Mouse (Mus musculus) mesoderm, embryonic 11.5 days (tissue): ENCODE data around the gene Slitrk1.
A peak's percentile ranks its signal among the peaks of the same experiment; 100 is the strongest.

Experiments
- DNase-seq: peaks from one replicate; pipeline ENCODE4 v3.0.0-alpha.2; 2012; ENCODE audit warnings: low read depth, low spot score

Gene Slitrk1

GRCm38 (mm10) chr14:108913714-108914263, at the start of gene Slitrk1:
TSS of gene Slitrk1 (minus strand) at chr14:108914158.
- DNase-seq = peak; percentile 80

DNA sequence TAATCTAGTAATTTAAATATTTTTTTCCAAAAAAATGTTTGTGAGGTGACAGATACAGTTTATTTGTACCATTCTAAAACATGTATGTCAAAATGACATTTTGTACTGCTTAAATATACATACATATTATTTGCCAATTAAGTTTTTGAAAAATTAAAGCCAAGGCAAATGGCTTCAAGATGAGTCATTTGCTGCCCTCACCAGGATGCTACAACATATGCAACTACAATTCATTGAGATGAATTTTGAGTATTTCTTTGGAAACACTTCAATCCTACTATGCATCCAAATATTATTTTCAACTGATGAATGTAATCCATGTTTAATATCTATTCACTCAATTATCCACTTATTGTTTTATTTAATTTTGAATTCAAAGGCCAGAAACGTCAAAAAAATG, 21.8 kb upstream of the Slitrk1 start:
- no peak for DNase-seq

DNA sequence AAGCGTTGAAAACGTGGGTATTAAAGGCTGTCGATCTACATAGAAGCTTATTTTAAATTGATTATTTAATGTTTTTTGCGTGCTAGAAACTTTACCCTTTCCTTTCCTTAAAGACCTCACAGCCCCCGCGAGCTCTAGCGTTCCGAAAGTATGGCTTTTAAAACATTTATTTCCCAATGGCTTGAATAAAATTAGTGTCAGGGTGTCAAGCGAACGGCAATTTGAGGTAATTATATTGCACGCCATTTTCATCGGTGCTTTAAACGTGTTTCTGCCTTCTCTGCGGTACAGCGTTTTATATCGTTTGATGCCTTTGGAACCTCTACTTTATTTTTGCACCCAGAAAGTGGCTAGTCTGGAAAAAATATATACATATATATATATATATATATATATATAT, 378 bp upstream of the Slitrk1 start:
- no peak for DNase-seq

DNA sequence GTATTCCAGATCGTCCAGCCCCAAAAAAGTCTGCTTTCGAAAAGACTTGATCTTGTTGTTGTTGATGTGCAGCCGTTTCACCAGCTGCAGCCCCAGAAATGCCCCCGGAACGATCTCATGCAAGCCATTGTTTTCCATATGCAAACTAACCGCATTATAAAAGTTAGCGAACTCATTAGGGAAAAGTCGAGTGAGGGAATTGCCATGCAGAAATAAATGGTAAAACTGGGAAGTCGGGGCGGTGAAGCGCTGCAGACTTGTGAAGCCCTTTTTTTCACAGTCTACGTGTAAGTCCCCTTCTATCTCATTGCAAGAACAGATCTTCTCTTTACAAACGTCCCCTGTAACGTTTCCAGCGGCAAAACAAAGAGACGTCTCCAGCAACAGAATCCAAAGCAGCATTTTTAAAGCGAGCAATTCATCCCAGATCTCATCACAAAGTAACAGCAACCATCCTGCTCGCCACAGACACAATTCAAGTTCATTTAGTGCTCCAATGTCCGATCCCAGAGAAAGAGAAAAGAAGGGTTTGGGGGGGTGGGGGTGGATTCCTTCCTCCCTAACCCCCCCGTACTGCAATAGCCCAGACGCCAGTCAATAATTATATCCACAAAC, 975 bp downstream of the Slitrk1 start:
- DNase-seq = peak; percentile 3

DNA sequence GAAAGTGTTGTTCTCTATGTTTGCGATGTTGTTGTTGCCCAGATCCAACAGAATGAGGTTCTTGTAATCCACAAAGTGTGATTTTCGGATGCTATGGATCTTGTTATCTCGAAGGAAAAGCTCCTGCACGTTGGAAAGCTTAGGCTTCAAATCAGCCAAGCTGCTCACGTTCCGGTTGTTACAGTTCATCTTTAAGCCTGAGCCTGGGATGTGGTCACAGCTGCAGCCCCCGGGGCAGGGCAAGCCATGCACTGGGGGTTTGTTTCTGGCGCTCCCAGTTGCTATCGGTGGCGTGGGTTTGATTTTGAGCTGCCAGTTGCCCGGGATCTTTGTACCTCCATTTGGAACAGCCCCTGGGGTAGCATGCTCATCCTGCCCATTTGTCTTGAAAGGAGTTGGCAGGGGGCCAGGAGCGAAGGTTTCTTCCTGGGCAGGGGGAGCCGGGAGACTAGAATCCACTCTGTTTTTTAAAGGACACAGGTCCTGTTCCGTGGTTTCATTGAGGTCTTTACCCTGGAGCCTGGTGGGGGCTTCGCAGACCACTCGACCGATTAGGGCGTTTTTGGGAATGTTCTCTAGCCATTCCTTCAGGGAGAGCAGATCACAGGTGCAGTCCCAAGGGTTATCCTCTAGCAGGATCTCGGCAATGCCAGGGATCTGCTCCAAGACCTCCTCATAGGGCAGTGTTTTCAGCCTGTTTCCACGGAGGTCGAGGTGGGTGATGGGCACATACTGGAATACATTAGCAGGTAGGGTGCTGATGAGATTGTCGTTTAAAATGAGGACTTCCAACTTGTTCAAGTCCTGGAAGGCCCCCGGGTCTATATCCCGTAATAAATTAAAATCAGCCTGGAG, 1.7 kb downstream of the Slitrk1 start:
- peak; percentile 23 for DNase-seq

DNA sequence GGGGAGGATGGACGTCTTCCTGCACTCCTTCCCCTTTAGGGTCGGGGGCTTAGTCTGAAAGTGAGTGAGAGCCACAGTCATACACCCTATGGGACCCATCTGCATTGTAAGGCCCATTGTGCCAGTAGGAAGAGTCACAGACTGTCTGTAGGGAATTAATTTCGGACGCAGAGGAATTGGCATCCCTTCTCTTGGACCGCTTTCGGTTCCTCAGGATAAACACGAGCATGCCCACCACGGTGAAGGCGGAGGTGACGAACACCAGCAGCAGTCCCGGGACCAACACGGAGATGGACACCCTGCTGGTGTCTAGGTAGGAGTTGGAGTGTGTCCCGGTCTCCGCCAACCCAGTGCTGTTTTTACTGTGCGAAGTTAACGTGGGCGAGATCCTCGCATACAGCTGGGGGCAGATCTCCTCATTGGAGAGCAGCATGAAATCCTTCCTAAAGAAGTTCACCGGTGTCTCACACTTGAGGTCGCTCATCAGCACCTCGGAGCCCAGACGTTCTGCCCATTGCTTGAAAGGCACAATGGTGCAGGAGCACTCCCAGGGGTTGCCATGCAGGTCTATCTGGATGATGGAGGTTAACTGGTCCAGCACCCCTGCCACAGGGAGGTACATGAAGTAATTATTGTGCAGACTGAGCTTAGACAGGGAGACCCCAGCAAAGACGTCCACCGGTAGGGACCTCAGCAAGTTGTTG, 2.7 kb downstream of the Slitrk1 start:
- DNase-seq = peak; percentile 10

DNA sequence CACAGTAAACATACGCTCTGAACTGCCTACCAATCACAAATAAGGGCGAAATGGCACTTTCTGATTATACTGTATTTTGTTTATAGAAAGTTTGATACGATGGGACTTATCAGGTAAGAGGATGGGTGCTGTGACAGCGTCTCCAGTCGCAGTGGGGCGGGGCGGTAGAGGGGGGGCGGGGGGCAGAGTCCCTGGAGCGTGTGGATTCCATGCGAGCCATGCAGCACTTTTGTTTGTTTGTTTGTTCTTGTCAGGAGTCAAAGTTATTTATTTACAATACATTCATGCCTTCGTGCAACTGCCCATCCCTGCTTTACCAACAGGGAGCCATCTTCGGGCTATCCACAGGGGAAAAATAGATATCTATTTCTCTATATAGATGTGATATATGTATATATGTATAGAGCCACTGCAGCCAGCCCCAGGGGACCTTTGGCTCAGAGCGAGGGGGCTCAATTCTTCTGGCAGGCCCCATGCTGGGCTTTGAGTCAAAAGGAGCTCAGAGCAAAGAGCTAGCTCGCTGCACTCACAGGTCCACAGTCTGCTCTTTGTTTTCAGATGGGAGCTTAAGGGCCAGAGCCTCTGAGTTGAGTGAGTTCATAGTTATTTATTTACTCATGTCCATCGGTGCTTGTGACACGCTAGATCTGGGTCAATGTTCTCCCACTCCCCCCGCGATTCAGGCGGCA, 3.4 kb downstream of the Slitrk1 start:
- peak; percentile 30 for DNase-seq

DNA sequence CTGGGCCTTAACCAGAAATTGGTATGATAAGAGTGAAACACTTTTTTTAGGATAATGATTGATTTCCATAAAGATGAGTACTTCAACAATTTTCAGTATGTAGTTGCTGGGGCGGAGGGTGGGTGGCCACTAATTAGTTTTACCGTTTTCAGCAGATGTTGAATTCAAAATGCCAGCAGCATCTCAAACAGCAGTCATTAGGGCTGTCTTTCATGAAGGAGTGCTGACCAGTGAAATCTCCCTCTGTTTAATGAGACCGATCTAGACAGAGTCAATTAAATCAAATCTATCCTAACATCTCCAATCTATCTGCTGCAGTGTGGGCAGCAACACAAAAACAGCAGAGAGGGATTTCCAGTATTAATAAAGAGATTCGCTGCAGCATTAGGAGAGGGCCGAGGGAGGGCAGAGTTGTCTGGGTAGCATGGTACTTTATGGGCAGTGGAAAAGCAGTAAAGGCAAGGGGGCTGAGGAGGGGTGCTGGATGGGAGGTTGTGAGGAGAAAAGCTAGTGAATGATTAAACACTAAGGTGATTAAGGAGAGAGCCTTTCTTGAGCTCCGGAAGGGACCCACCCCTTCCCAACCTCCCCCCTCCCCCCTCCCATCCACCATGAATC, 4.5 kb downstream of the Slitrk1 start:
- no peak for DNase-seq

DNA sequence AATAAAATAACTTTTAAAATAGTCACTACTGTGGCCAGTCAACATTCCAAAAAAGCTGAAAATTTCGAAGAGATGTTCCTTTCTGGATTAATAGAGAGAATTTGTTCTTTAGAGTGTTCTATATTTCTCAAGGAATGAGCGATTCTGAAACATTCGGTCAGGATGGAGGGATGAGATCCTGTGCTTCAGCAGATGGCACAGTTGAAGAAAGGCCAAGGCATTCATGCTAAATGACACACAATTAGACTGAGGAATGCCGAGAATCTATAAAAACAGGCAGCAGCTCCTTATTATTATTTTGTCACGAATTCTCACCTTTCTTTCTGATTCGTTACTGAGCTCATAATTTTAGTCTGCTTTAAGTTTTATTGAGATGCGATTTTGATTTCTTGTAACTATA, 15.4 kb downstream of the Slitrk1 start:
- DNase-seq = no peak

DNA sequence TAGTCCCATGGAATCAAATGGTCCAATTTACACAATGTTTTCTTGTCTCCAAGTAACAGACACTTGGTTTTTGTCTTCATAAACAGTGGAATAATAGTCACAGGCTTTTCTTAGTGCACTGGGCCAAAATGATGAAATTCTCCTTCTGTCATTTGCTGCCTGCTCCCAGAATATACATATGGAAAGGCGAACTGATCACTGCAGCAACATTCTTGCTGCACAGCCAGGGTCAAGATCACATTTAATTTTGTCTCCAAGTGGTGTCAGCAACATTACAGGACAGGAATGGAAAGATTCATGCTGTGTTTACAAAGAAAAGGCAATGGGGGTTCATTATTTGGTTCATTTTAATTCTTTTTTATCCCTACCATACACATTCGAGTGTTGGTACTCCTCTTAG, 18.5 kb downstream of the Slitrk1 start:
- DNase-seq = no peak

DNA sequence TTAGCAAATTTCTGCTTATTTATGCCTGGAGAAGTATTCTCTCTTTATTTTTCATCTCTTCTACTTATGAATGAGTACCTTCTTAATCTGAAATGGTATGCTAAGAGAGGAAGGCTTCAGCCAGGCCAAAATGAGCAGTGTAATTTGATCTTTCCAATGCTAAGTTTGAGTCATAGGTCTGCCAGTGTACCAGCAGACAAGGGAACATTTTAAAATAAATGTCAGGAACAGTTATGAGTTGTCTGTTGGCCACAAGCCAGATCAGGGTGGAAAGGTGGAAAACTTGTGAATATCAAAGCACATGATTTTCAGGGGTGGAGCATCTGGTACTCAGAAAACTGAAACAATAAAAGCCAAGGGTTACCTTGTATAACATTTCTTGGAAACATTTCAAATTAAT, 46.1 kb downstream of the Slitrk1 start:
- no peak for DNase-seq

- no peak for DNase-seq
Observed at GRCm38 (mm10) chr14:108864631-108865030, 49.3 kb downstream of the Slitrk1 start.

GRCm38 (mm10) chr14:108859310-108859709, 54.6 kb downstream of the Slitrk1 start:
- no peak for DNase-seq
